Mouse (Mus musculus): ENCODE results near the gene Cux1. TPM values are rescaled to one million over a fixed set of nuclear protein-coding genes. Genes with fewer than 3 reads are reported as not detected.

The Cux1 gene
- polyA plus RNA-seq, 1 experiment from 2014 or later = 163 TPM

- H3K9ac ChIP-seq (ENCODE audit: low read length) = no peak overlapping the region
- H3K4me1 ChIP-seq (replicated peaks; ENCODE audit: control insufficient read depth, insufficient read depth, low read length) = no peaks in the 10 kb centered on the region
- ATAC-seq (replicated peaks; ENCODE audit: low FRiP score) = no peak
- H3K27ac ChIP-seq (ENCODE audit: low read depth, low read length) = no peak overlapping the region
- no peak overlapping the region for H3K4me3 ChIP-seq (ENCODE audit: low read depth, low read length)
- H3K27me3 ChIP-seq (ENCODE audit: control insufficient read depth, insufficient read depth, low read length) = no peaks in the 10 kb centered on the region
- no peaks in the 10 kb centered on the region for H3K9me3 ChIP-seq (ENCODE audit: control insufficient read depth, low read length)
- 63% methylated on average over 1 of the region's 1 CpGs for WGBS
- no peak overlapping the region for H3K4me2 ChIP-seq (ENCODE audit: low read depth, low read length, severe bottlenecking)
- DNase-seq (ENCODE audit: low spot score) = no peak
- H3K36me3 ChIP-seq (ENCODE audit: control insufficient read depth, insufficient read depth, low read length) = no peaks in the 10 kb centered on the region
These were observed 32.1 kb downstream of the Cux1 start for GRCm38 (mm10) chr5:136535204-136535603.

GRCm38 (mm10) chr5:136533371-136534276, 33.7 kb downstream of the Cux1 start:
- Histone ChIP-seq H3K9ac (ENCODE audit: low read length) (no peak overlapping the region), H3K4me3 (ENCODE audit: low read depth, low read length) (no peak overlapping the region), H3K9me3 (ENCODE audit: control insufficient read depth, low read length) (no peaks in the 10 kb centered on the region), H3K4me1 (replicated peaks; ENCODE audit: control insufficient read depth, insufficient read depth, low read length) (no peaks in the 10 kb centered on the region), H3K36me3 (ENCODE audit: control insufficient read depth, insufficient read depth, low read length) (no peaks in the 10 kb centered on the region), H3K4me2 (ENCODE audit: low read depth, low read length, severe bottlenecking) (no peak overlapping the region), H3K27ac (ENCODE audit: low read depth, low read length) (no peak overlapping the region), H3K27me3 (ENCODE audit: control insufficient read depth, insufficient read depth, low read length) (no peaks in the 10 kb centered on the region)
- 87% methylated on average over 11 of the region's 11 CpGs for WGBS
- ATAC-seq (replicated peaks; ENCODE audit: low FRiP score) = no peak
- DNase-seq (ENCODE audit: low spot score) = no peak

- no peak for DNase-seq (ENCODE audit: low spot score)
- WGBS = 91% methylated on average over 2 of the region's 2 CpGs
- no peaks in the 10 kb centered on the region for H3K27me3 ChIP-seq (ENCODE audit: control insufficient read depth, insufficient read depth, low read length)
- H3K4me3 ChIP-seq (ENCODE audit: low read depth, low read length) = no peak overlapping the region
- no peak overlapping the region for H3K9ac ChIP-seq (ENCODE audit: low read length)
- no peak overlapping the region for H3K27ac ChIP-seq (ENCODE audit: low read depth, low read length)
- no peak for ATAC-seq (replicated peaks; ENCODE audit: low FRiP score)
- H3K9me3 ChIP-seq (ENCODE audit: control insufficient read depth, low read length) = no peaks in the 10 kb centered on the region
- H3K4me2 ChIP-seq (ENCODE audit: low read depth, low read length, severe bottlenecking) = no peak overlapping the region
- no peaks in the 10 kb centered on the region for H3K4me1 ChIP-seq (replicated peaks; ENCODE audit: control insufficient read depth, insufficient read depth, low read length)
- no peaks in the 10 kb centered on the region for H3K36me3 ChIP-seq (ENCODE audit: control insufficient read depth, insufficient read depth, low read length)
These were observed 35.5 kb downstream of the Cux1 start for GRCm38 (mm10) chr5:136531674-136532365.

GRCm38 (mm10) chr5:136530931-136531330, 36.4 kb downstream of the Cux1 start:
- DNase-seq (ENCODE audit: low spot score) = no peak

DNA sequence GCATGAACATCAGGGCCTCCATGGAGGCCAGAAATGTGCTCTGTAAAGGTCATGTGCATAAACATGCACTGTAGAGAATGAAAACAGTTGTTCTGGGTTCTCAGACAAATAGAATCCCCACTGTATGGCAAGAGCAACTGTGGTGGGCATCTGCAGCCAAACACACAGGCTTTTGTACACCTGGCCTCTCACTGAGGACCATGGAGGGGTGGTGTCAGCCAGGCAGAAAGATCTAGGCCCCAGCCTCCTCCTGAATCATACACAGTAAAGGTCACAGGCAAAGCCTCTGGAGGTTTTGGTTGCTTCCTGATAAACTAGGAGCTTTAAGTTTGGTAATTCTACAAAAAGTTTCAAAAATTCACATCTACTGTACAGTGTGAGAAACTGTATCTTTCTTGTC, 38.1 kb downstream of the Cux1 start:
- Histone ChIP-seq H3K9ac (ENCODE audit: low read length) (no peak overlapping the region), H3K36me3 (ENCODE audit: control insufficient read depth, insufficient read depth, low read length) (no peaks in the 10 kb centered on the region)
- no peak for DNase-seq (ENCODE audit: low spot score)

More at GRCm38 (mm10) chr5:136530931-136531330, 36.4 kb downstream of the Cux1 start:
- no peaks in the 10 kb centered on the region for H3K4me1 ChIP-seq (replicated peaks; ENCODE audit: control insufficient read depth, insufficient read depth, low read length)
- ATAC-seq (replicated peaks; ENCODE audit: low FRiP score) = no peak
- H3K4me3 ChIP-seq (ENCODE audit: low read depth, low read length) = no peak overlapping the region
- no peaks in the 10 kb centered on the region for H3K9me3 ChIP-seq (ENCODE audit: control insufficient read depth, low read length)
- no peaks in the 10 kb centered on the region for H3K27me3 ChIP-seq (ENCODE audit: control insufficient read depth, insufficient read depth, low read length)
- WGBS = 100% methylated on average over 1 of the region's 1 CpGs
- H3K36me3 ChIP-seq (ENCODE audit: control insufficient read depth, insufficient read depth, low read length) = no peaks in the 10 kb centered on the region
- H3K27ac ChIP-seq (ENCODE audit: low read depth, low read length) = no peak overlapping the region
- no peak overlapping the region for H3K4me2 ChIP-seq (ENCODE audit: low read depth, low read length, severe bottlenecking)
- no peak overlapping the region for H3K9ac ChIP-seq (ENCODE audit: low read length)

DNA sequence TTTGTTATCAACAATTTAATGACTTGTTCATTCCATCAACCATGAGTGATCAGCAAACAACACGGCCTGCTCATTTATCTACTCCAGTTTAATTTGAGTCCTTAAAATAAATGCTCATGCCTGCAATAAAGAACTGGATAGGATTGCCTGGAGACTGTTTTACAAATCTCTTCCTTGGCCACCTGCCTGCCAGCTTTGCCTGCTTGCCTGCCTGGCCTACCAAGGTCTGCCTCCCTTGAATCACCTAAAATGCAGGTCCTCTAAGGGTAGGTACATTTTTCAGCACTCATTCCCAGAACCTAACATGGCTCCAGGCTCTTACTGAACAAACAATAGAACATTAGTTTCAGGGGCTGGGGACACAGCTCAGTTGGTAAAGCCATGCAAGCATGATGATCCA, 39.4 kb downstream of the Cux1 start:
- 94% methylated on average over 1 of the region's 1 CpGs for WGBS
- Histone ChIP-seq H3K9me3 (ENCODE audit: control insufficient read depth, low read length) (no peaks in the 10 kb centered on the region), H3K27me3 (ENCODE audit: control insufficient read depth, insufficient read depth, low read length) (no peaks in the 10 kb centered on the region), H3K4me3 (ENCODE audit: low read depth, low read length) (no peak overlapping the region), H3K9ac (ENCODE audit: low read length) (no peak overlapping the region), H3K4me2 (ENCODE audit: low read depth, low read length, severe bottlenecking) (no peak overlapping the region), H3K4me1 (replicated peaks; ENCODE audit: control insufficient read depth, insufficient read depth, low read length) (peaks cover 3% of the 10 kb centered on the region; the same call in 1 of the 2 replicates), H3K36me3 (ENCODE audit: control insufficient read depth, insufficient read depth, low read length) (no peaks in the 10 kb centered on the region), H3K27ac (ENCODE audit: low read depth, low read length) (no peak overlapping the region)
- ATAC-seq (replicated peaks; ENCODE audit: low FRiP score) = no peak
- no peak for DNase-seq (ENCODE audit: low spot score)

More for the DNA sequence above, 38.1 kb downstream of the Cux1 start:
- H3K27ac ChIP-seq (ENCODE audit: low read depth, low read length) = no peak overlapping the region
- H3K4me2 ChIP-seq (ENCODE audit: low read depth, low read length, severe bottlenecking) = no peak overlapping the region
- no peaks in the 10 kb centered on the region for H3K9me3 ChIP-seq (ENCODE audit: control insufficient read depth, low read length)
- H3K27me3 ChIP-seq (ENCODE audit: control insufficient read depth, insufficient read depth, low read length) = no peaks in the 10 kb centered on the region
- no peak for ATAC-seq (replicated peaks; ENCODE audit: low FRiP score)
- H3K4me3 ChIP-seq (ENCODE audit: low read depth, low read length) = no peak overlapping the region
- H3K4me1 ChIP-seq (replicated peaks; ENCODE audit: control insufficient read depth, insufficient read depth, low read length) = no peaks in the 10 kb centered on the region

- Histone ChIP-seq H3K9me3 (ENCODE audit: control insufficient read depth, low read length) (no peaks in the 10 kb centered on the region), H3K4me2 (ENCODE audit: low read depth, low read length, severe bottlenecking) (no peak overlapping the region), H3K9ac (ENCODE audit: low read length) (no peak overlapping the region), H3K36me3 (ENCODE audit: control insufficient read depth, insufficient read depth, low read length) (no peaks in the 10 kb centered on the region), H3K27me3 (ENCODE audit: control insufficient read depth, insufficient read depth, low read length) (no peaks in the 10 kb centered on the region), H3K4me3 (ENCODE audit: low read depth, low read length) (no peak overlapping the region), H3K27ac (ENCODE audit: low read depth, low read length) (no peak overlapping the region), H3K4me1 (replicated peaks; ENCODE audit: control insufficient read depth, insufficient read depth, low read length) (peaks cover 3% of the 10 kb centered on the region; the same call in 1 of the 2 replicates)
- ATAC-seq (replicated peaks; ENCODE audit: low FRiP score) (no peak), DNase-seq (ENCODE audit: low spot score) (no peak)
- WGBS = 91% methylated on average over 5 of the region's 5 CpGs
These were observed 40.8 kb downstream of the Cux1 start for GRCm38 (mm10) chr5:136526545-136526909.

DNA sequence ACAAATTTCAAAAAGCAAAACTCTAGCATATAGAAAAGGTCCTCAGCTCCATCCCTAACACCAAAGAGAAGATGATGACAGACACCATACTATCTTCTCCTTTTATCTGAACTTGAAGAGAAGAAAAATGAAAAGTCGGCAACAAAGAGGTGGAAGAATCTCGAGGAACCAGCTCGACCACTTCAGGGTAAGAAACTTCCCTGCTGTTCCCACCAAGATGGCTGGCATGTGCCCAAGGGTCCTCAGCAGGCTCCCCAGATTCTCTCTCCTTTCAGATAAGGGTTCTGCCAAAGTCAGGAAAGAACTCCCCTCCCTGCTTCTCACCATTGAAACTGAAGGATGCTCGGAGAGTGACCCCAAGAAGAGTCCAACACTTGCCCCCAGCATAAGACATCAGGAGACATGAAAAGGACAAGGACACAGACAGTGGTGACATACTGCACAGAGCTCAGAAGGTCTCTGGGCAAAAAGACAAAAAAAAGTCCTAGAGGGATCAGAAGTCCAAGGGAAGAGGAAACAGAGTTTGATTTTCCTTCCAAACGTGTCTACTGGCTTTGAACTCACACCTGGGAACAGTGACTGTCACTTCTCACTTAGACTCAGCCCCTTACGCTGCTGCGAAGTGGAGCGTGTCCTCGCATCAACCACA, 41.3 kb downstream of the Cux1 start:
- Histone ChIP-seq H3K27ac (ENCODE audit: low read depth, low read length) (no peak overlapping the region), H3K27me3 (ENCODE audit: control insufficient read depth, insufficient read depth, low read length) (no peaks in the 10 kb centered on the region), H3K36me3 (ENCODE audit: control insufficient read depth, insufficient read depth, low read length) (no peaks in the 10 kb centered on the region), H3K4me1 (replicated peaks; ENCODE audit: control insufficient read depth, insufficient read depth, low read length) (peaks cover 3% of the 10 kb centered on the region; the same call in 1 of the 2 replicates), H3K9ac (ENCODE audit: low read length) (no peak overlapping the region), H3K4me2 (ENCODE audit: low read depth, low read length, severe bottlenecking) (no peak overlapping the region), H3K9me3 (ENCODE audit: control insufficient read depth, low read length) (no peaks in the 10 kb centered on the region), H3K4me3 (ENCODE audit: low read depth, low read length) (no peak overlapping the region)
- DNase-seq (ENCODE audit: low spot score) = no peak
- WGBS = 87% methylated on average over 9 of the region's 9 CpGs
- no peak for ATAC-seq (replicated peaks; ENCODE audit: low FRiP score)

All from forebrain, embryonic 11.5 days (tissue).